Mouse (Mus musculus): ENCODE results near the gene Arhgap23. TPM values are rescaled to one million over a fixed set of nuclear protein-coding genes. Genes with fewer than 3 reads are reported as not detected.

The Arhgap23 gene
- polyA plus RNA-seq (2014; fragmentation: Nextera tagmentation; extraction: Ambion mirVana), result 9.3 and 10.9 TPM in 2 replicates

DNA sequence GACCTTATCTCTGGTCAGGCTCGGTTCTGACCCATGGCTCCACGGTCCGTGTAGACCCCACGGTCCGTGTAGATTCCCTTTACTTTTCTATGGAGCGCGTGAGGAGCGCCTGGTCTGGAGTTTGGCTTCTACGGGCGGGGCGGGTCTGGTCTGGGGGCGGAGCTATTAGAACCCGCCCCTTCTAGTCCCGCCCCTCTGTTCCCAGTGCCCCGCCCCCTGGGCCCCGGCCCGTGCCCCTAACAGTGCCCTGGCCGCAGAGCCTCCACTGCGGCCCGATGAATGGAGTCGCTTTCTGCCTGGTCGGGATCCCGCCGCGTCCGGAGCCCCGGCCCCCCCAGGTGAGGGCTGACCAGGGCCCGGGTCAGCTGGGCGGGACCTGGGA is at the start of gene Arhgap23:
Arhgap23 (plus strand) TSS at position 204 of the 382 bp plus-strand sequence.
- H3K4me3 ChIP-seq (ENCODE audit: low read depth, low read length), result peak within 1 kb of the TSS; percentile 75
- peak within 1 kb of the TSS; percentile 86 for H3K4me2 ChIP-seq
- no peaks in the 10 kb centered on the region for H3K9me3 ChIP-seq (ENCODE audit: control insufficient read depth, low read length)
- peak within 1 kb of the TSS; percentile 54 for H3K27ac ChIP-seq (ENCODE audit: low read depth, low read length)
- WGBS, result 0% methylated on average over 29 of the region's 29 CpGs
- no peaks in the 10 kb centered on the region for H3K27me3 ChIP-seq (replicated peaks; ENCODE audit: control insufficient read depth, insufficient read depth, low read length)
- peak within 1 kb of the TSS; percentile 79 for H3K9ac ChIP-seq (ENCODE audit: low read depth, low read length)
- DNase-seq (ENCODE audit: low spot score) (peak; percentile 82), ATAC-seq (replicated peaks; ENCODE audit: low FRiP score) (peak; percentile 88)
- peaks cover 37% of the 10 kb centered on the region for H3K4me1 ChIP-seq (replicated peaks; ENCODE audit: control insufficient read depth, insufficient read depth, low read length)
- no peaks in the 10 kb centered on the region for H3K36me3 ChIP-seq (ENCODE audit: control insufficient read depth, insufficient read depth, low read length)

DNA sequence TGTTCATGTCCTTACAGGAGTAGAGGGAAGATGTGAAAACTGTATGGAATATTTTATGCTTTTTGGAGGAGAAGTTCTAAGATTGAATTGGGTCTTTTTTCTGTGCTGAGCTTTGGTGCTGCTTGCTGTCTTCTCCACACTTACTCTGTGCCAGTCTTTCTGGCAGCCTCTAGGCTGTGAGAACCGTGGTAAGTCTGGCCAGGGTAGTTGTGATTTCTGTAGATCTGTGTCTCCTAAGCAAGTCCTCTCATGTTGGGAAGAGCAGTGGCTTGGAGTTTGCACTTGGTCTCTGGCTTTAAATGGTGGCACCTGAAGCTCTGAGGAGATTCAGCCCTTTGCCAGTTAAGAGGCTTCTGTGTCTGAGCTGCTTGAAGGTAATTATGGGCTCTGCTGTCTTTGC is 49.8 kb upstream of the Arhgap23 start:
- H3K4me1 ChIP-seq (replicated peaks; ENCODE audit: control insufficient read depth, insufficient read depth, low read length), result peaks cover 23% of the 10 kb centered on the region
- ATAC-seq (replicated peaks; ENCODE audit: low FRiP score) (no peak), DNase-seq (ENCODE audit: low spot score) (no peak)
- H3K9me3 ChIP-seq (ENCODE audit: control insufficient read depth, low read length), result no peaks in the 10 kb centered on the region
- H3K36me3 ChIP-seq (ENCODE audit: control insufficient read depth, insufficient read depth, low read length), result no peaks in the 10 kb centered on the region; the same call in 1 of the 2 replicates
- no peaks in the 10 kb centered on the region for H3K27me3 ChIP-seq (replicated peaks; ENCODE audit: control insufficient read depth, insufficient read depth, low read length)
- WGBS, result 82% methylated on average over 1 of the region's 1 CpGs
- no peak overlapping the region for H3K4me3 ChIP-seq (ENCODE audit: low read depth, low read length)
- H3K4me2 ChIP-seq, result no peak overlapping the region; the same call in 1 of the 2 replicates
- no peak overlapping the region for H3K9ac ChIP-seq (ENCODE audit: low read depth, low read length)
- H3K27ac ChIP-seq (ENCODE audit: low read depth, low read length), result no peak overlapping the region

DNA sequence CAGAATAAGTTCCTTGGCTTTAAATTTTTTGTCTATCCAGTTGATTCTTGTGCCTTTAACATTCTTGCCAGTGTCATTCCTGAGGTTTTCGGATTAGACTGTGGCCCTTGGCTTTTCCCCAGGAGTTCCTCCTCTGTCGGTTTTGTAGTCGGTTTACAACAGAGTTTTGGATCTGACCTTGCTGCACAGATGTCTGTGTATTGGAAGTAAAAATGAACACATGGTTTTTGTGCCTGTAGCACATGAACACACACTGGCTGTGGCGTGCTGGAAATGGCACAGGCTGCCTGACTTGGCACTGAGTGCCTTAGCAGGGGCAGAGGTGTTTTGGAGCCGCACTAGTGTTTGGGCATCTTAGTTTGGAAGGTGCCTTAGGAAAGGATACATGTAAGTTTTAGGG is 46.8 kb upstream of the Arhgap23 start:
- Histone ChIP-seq H3K36me3 (ENCODE audit: control insufficient read depth, insufficient read depth, low read length) (peaks cover 4% of the 10 kb centered on the region; the same call in 1 of the 2 replicates), H3K27me3 (replicated peaks; ENCODE audit: control insufficient read depth, insufficient read depth, low read length) (no peaks in the 10 kb centered on the region), H3K9me3 (ENCODE audit: control insufficient read depth, low read length) (no peaks in the 10 kb centered on the region), H3K27ac (ENCODE audit: low read depth, low read length) (no peak overlapping the region), H3K4me3 (ENCODE audit: low read depth, low read length) (no peak overlapping the region), H3K4me2 (no peak overlapping the region), H3K9ac (ENCODE audit: low read depth, low read length) (no peak overlapping the region), H3K4me1 (replicated peaks; ENCODE audit: control insufficient read depth, insufficient read depth, low read length) (peaks cover 20% of the 10 kb centered on the region)
- DNase-seq (ENCODE audit: low spot score), result no peak
- WGBS, result 89% methylated on average over 5 of the region's 5 CpGs
- ATAC-seq (replicated peaks; ENCODE audit: low FRiP score), result no peak

DNA sequence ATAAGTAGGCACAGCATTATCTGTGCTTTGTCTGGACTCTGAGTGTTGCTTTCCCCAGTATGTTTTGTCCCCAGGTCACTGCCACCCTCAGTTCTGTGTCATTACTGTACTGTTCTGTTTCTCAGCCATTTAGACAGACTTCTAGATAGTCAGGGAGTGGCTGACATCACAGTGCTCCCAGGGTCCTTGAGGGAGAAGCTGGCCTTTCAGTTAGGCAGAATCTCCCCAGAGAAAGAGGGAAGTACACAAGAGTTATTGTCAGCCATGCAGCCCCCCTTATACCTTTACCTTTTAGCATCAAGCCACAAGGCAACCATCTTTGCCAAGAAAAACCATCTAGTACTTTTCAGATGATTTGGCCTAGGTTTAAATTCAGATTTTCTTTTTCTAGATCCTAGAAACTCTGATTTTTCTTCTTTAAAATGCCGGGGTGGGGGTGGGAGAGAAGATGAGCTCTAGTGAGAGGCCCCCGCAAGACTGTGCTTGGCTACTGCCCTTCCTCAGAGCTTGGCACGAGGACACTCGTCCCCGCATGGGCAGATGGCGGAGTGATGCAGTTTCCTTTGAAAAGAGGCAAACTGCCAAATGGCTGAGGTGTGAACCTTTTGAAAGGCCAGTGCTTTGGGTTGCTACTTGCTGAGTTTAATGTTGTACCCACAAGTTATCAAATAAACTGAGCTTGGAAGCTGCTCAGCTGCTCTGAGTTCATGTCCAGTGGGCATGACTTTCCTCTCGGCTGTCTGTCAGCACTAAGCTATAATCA is 44.8 kb upstream of the Arhgap23 start:
- Histone ChIP-seq H3K4me3 (ENCODE audit: low read depth, low read length) (no peak overlapping the region), H3K27ac (ENCODE audit: low read depth, low read length) (no peak overlapping the region), H3K27me3 (replicated peaks; ENCODE audit: control insufficient read depth, insufficient read depth, low read length) (no peaks in the 10 kb centered on the region), H3K4me1 (replicated peaks; ENCODE audit: control insufficient read depth, insufficient read depth, low read length) (0 out of 2 replicates have a peak, but pooled peaks cover 1% of the 10 kb centered on the region), H3K9me3 (ENCODE audit: control insufficient read depth, low read length) (no peaks in the 10 kb centered on the region), H3K9ac (ENCODE audit: low read depth, low read length) (no peak overlapping the region), H3K36me3 (ENCODE audit: control insufficient read depth, insufficient read depth, low read length) (peaks cover 7% of the 10 kb centered on the region; the same call in 1 of the 2 replicates), H3K4me2 (no peak overlapping the region)
- WGBS, result 77% methylated on average over 7 of the region's 7 CpGs
- ATAC-seq (replicated peaks; ENCODE audit: low FRiP score) (no peak), DNase-seq (ENCODE audit: low spot score) (no peak)

DNA sequence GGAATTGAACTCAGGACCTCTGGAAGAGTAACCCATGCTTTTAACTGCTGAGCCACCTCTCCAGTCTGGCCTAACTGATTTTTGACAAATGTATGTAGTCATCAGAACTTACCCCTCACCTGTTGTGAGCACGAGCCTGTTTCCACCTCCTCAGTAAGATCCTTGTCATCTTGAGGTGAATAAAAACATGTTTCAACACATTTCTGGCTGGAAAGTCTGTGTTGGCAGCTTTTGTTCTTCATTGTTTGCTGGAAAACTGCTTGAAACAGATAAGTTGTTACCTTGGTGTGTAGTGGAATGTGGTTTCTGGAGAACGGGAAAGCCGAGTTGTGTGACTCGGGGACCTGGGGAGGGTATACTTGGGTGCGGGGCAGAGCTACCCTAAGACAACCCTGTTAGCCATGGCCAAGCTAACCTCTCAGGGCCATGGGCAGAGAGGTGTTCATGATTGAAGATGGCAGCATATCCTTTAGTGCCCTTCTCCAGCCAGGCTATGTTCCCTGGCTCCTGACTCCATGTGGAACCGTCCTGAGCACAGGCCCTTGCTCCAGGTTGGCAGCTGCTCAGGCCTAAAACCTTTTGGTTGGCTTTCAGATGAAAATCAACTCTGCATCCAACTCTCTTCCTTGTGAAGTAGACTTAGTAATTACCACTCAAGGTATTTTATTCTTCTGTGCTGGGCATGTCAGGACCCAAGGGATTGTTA is 43.0 kb upstream of the Arhgap23 start:
- 84% methylated on average over 6 of the region's 6 CpGs for WGBS
- H3K27ac ChIP-seq (ENCODE audit: low read depth, low read length), result no peak overlapping the region
- H3K4me2 ChIP-seq, result no peak overlapping the region
- no peak for ATAC-seq (replicated peaks; ENCODE audit: low FRiP score)
- no peaks in the 10 kb centered on the region for H3K4me1 ChIP-seq (replicated peaks; ENCODE audit: control insufficient read depth, insufficient read depth, low read length)
- H3K4me3 ChIP-seq (ENCODE audit: low read depth, low read length), result no peak overlapping the region
- peaks cover 10% of the 10 kb centered on the region; the same call in 1 of the 2 replicates for H3K36me3 ChIP-seq (ENCODE audit: control insufficient read depth, insufficient read depth, low read length)
- DNase-seq (ENCODE audit: low spot score), result no peak
- no peaks in the 10 kb centered on the region for H3K27me3 ChIP-seq (replicated peaks; ENCODE audit: control insufficient read depth, insufficient read depth, low read length)
- H3K9me3 ChIP-seq (ENCODE audit: control insufficient read depth, low read length), result no peaks in the 10 kb centered on the region
- no peak overlapping the region for H3K9ac ChIP-seq (ENCODE audit: low read depth, low read length)

DNA sequence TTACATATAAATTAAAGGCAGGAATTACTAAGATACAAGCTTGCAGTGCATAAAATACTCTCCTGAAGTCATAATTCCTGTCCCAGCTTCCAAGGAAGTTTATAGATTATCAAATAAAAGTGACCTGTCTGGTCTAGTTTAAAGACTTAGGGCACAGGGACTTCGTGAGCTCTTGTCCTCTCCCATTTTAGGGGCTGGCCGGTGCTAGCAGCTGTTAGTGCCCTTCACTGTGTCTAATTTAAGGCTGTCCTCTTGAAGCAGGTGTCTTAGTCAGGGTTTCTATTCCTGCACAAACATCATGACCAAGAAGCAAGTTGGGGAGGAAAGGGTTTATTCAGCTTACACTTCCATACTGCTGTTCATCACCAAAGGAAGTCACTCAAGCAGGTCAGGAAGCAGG is 41.9 kb upstream of the Arhgap23 start:
- Histone ChIP-seq H3K27me3 (replicated peaks; ENCODE audit: control insufficient read depth, insufficient read depth, low read length) (no peaks in the 10 kb centered on the region), H3K27ac (ENCODE audit: low read depth, low read length) (no peak overlapping the region), H3K4me2 (no peak overlapping the region), H3K9me3 (ENCODE audit: control insufficient read depth, low read length) (no peaks in the 10 kb centered on the region), H3K36me3 (ENCODE audit: control insufficient read depth, insufficient read depth, low read length) (peaks cover 16% of the 10 kb centered on the region), H3K4me1 (replicated peaks; ENCODE audit: control insufficient read depth, insufficient read depth, low read length) (no peaks in the 10 kb centered on the region), H3K4me3 (ENCODE audit: low read depth, low read length) (no peak overlapping the region), H3K9ac (ENCODE audit: low read depth, low read length) (no peak overlapping the region)
- 78% methylated on average over 2 of the region's 2 CpGs for WGBS
- ATAC-seq (replicated peaks; ENCODE audit: low FRiP score), result no peak
- no peak for DNase-seq (ENCODE audit: low spot score)

DNA sequence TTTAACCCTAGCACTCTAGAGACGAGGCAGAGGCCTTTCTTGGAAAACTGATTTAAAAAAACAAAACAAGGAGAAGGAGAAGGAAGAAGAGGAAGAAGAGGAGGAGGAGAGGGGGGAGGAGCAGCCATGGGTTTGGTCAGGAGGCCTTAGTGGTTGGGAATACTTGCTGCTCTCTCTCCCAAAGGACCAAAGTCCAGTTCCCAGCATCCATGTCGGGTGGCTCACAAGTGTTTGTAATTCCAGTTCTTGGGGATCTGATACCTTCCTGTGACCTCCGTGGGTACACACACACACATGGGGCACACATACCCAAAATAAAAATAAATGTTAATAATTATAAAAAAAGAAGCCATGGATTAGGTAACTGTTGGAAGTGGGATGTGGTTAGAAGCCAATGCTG is 35.3 kb upstream of the Arhgap23 start:
- Histone ChIP-seq H3K4me2 (no peak overlapping the region), H3K9ac (ENCODE audit: low read depth, low read length) (no peak overlapping the region), H3K36me3 (ENCODE audit: control insufficient read depth, insufficient read depth, low read length) (peaks cover 21% of the 10 kb centered on the region), H3K27ac (ENCODE audit: low read depth, low read length) (no peak overlapping the region), H3K9me3 (ENCODE audit: control insufficient read depth, low read length) (no peaks in the 10 kb centered on the region), H3K27me3 (replicated peaks; ENCODE audit: control insufficient read depth, insufficient read depth, low read length) (no peaks in the 10 kb centered on the region), H3K4me3 (ENCODE audit: low read depth, low read length) (no peak overlapping the region), H3K4me1 (replicated peaks; ENCODE audit: control insufficient read depth, insufficient read depth, low read length) (no peaks in the 10 kb centered on the region)
- no peak for DNase-seq (ENCODE audit: low spot score)
- 73% methylated on average over 3 of the region's 3 CpGs for WGBS
- no peak for ATAC-seq (replicated peaks; ENCODE audit: low FRiP score)

DNA sequence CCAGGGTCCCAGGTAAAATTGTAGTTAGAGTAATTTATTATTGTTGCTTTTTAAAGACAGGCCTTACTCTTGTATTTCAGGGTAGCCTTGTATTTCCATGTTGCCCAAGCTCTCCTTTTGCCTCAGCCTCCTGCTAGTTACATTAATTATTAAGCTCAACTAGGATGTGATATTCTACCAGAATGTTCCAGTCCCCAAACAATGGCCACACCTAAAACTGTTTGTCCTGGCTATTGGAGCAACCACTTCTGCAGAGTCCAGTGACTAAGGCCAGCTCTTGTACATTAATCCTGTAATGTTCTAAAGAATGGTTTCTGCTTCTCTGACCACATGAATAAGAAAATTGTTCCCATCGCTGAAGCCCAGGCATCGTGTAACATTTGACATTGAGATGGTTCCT is 32.3 kb upstream of the Arhgap23 start:
- Histone ChIP-seq H3K9ac (ENCODE audit: low read depth, low read length) (no peak overlapping the region), H3K4me3 (ENCODE audit: low read depth, low read length) (no peak overlapping the region), H3K4me2 (no peak overlapping the region), H3K36me3 (ENCODE audit: control insufficient read depth, insufficient read depth, low read length) (peaks cover 24% of the 10 kb centered on the region), H3K27ac (ENCODE audit: low read depth, low read length) (no peak overlapping the region), H3K27me3 (replicated peaks; ENCODE audit: control insufficient read depth, insufficient read depth, low read length) (no peaks in the 10 kb centered on the region), H3K9me3 (ENCODE audit: control insufficient read depth, low read length) (no peaks in the 10 kb centered on the region), H3K4me1 (replicated peaks; ENCODE audit: control insufficient read depth, insufficient read depth, low read length) (no peaks in the 10 kb centered on the region)
- DNase-seq (ENCODE audit: low spot score), result no peak
- no peak for ATAC-seq (replicated peaks; ENCODE audit: low FRiP score)
- WGBS, result 95% methylated on average over 2 of the region's 2 CpGs

Data from liver, embryonic 11.5 days (tissue).